ENCODE assay signal across 12 mouse cellular contexts in genomic region chr12:116010812-116011211, GRCm38 (mm10). TPM values are rescaled to one million over a fixed set of nuclear protein-coding genes. Genes with fewer than 3 reads are reported as not detected.
A peak's percentile ranks its signal among the peaks of the same experiment; 100 is the strongest.
DNase-seq lines count a peak whose midpoint lies in the region; TF ChIP-seq lines count a peak whose summit lies in the region.
"Had no signal": no experiment of that assay in that cellular context is flagged by ENCODE, and none has a peak within 500 bp of the region (broad histone marks: within the 10 kb centered on the region; RNA-seq: fewer than 3 reads in every experiment).

No protein-coding gene starts in this region.

- no peaks in the 10 kb centered on the region for H3K36me3 ChIP-seq in hindbrain, embryonic 10.5 days
- H3K36me3 ChIP-seq: embryonic facial prominence, embryonic 12.5 days; midbrain, embryonic 15.5 days had no signal

- TF ChIP-seq CTCF in gastrocnemius, adult 2 months (IDR thresholded peaks at IDR 0.05) = no peak

- H3K9me3 ChIP-seq in hindbrain, embryonic 10.5 days = peaks cover 20% of the 10 kb centered on the region
- H3K9me3 ChIP-seq: embryonic facial prominence, embryonic 12.5 days had no signal

- H3K4me1 ChIP-seq in hindbrain, embryonic 10.5 days (replicated peaks) = no peaks in the 10 kb centered on the region
- H3K4me1 ChIP-seq: embryonic facial prominence, embryonic 12.5 days; forebrain, embryonic 13.5 days; midbrain, embryonic 15.5 days had no signal

- H3K27me3 ChIP-seq in hindbrain, embryonic 10.5 days (ENCODE audit: insufficient read depth, poor library complexity, severe bottlenecking) = no peaks in the 10 kb centered on the region
- H3K27me3 ChIP-seq: embryonic facial prominence, embryonic 12.5 days; forebrain, embryonic 13.5 days; midbrain, embryonic 15.5 days had no signal

- DNase-seq in spleen, postnatal 36 days (ENCODE audit: low spot score in 2 of 2) = peak; percentile 26 to 31
- DNase-seq in spleen, adult 12 weeks (ENCODE audit: low spot score) = no peak
- DNase-seq in T-cell, adult 2 months (ENCODE audit: low spot score) = peak; percentile 74
- DNase-seq in naive thymus-derived CD4-positive, alpha-beta T cell, adult 2 months (ENCODE audit: low read depth) = peak; percentile 82
- DNase-seq in hindbrain, embryonic 10.5 days (ENCODE audit: low spot score) = no peak
- DNase-seq in gastrocnemius, adult 2 months = no peak
- DNase-seq in kidney, postnatal 25 days = no peak
- DNase-seq: cerebellum, adult 11-12 months; gastrocnemius, postnatal 36 days had no signal

- intact Hi-C loops in gastrocnemius, adult 2 months (cut with DNase I) = no loop called here

- WGBS in hindbrain, embryonic 10.5 days = 83% methylated on average over 2 of the region's 2 CpGs

- no peak overlapping the region for H3K4me3 ChIP-seq in hindbrain, embryonic 10.5 days
- H3K4me3 ChIP-seq in gastrocnemius, adult 2 months = no peak overlapping the region
- H3K4me3 ChIP-seq: embryonic facial prominence, embryonic 12.5 days; forebrain, embryonic 13.5 days; midbrain, embryonic 15.5 days had no signal

- H3K27ac ChIP-seq in hindbrain, embryonic 10.5 days = no peak overlapping the region
- no peak overlapping the region for H3K27ac ChIP-seq in gastrocnemius, adult 2 months
- H3K27ac ChIP-seq: embryonic facial prominence, embryonic 12.5 days; forebrain, embryonic 13.5 days; midbrain, embryonic 15.5 days had no signal

RNA-seq across cellular contexts. Expression of gene Zfp386, which starts 36.7 kb away (rescaled TPM):
- 60.9 and 63.0 TPM in 2 replicates for polyA plus RNA-seq in hindbrain, embryonic 10.5 days (2016; fragmentation: Nextera tagmentation; extraction: Ambion mirVana)
- total RNA-seq in gastrocnemius, adult 2 months (2021) = 10 to 100 TPM; 23.7 to 32.0 TPM

Comparison
In these comparisons a context has a peak if more than half of its experiments do, and no peak if none do; other contexts are left out.
1. DNase-seq: peak in spleen, postnatal 36 days (2 of 2), T-cell, adult 2 months (single experiment) and naive thymus-derived CD4-positive, alpha-beta T cell, adult 2 months (single experiment); none in spleen, adult 12 weeks (single experiment), hindbrain, embryonic 10.5 days (single experiment), gastrocnemius, adult 2 months (single experiment) and kidney, postnatal 25 days (0 of 2).